Mouse (Mus musculus) cerebellum, postnatal 10 days (tissue): Measurements from ENCODE around the gene Adh7.

ENCODE experiments used
- DNase-seq, 2 experiments: peaks; one replicate each; pipeline ENCODE4 v3.0.0; 2021; ENCODE audit warnings: mixed read lengths in 2 of 2

Gene Adh7

GRCm38 (mm10) chr3:138217631-138218264, at the start of gene Adh7:
Gene Adh7 (plus strand): TSS chr3:138217760.
- DNase-seq: no peak

DNA sequence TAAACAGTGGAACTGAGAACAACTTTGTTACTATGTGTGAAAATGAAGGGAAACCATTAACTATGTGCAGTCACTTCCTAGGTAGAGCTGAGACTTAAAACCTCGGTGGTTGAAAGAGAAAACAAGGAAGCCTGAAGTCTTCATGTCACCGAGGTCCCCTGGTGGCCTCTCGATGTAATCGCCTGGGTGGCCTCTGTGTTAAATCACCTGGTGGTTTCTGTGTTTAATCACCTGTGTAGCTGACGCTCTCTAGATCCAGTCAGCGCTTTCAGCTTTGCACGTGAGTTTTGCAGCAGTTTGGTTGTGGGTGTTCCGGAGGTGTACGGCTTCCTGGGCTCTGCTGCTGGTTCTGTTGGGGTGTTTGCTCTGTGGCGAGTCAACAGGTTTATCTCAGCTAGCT, 44.3 kb upstream of the Adh7 start:
- no peak for DNase-seq

GRCm38 (mm10) chr3:138175551-138175950, 42.0 kb upstream of the Adh7 start:
- DNase-seq: no peak

DNA sequence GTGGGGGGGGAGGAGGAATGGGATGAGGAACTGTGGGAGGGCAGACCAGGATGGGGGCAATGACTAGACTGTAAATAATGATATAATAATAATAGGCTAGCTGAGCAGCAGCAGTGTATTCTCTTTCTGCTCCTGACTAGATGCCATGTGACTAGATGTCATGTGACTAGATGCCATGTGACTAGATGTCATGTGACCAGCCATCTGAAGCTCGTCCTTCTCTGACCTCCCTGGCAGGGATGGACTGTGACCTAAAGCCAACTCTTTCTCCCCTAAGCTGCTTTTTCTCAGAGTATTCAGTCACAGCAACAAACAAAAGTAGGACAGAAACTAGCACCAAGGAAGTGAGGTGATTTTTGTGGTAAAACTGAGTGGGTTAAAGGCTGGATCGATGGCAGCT, 35.5 kb upstream of the Adh7 start:
- DNase-seq: no peak

- DNase-seq: no peak
Observed at GRCm38 (mm10) chr3:138183371-138183770, 34.2 kb upstream of the Adh7 start.

DNA sequence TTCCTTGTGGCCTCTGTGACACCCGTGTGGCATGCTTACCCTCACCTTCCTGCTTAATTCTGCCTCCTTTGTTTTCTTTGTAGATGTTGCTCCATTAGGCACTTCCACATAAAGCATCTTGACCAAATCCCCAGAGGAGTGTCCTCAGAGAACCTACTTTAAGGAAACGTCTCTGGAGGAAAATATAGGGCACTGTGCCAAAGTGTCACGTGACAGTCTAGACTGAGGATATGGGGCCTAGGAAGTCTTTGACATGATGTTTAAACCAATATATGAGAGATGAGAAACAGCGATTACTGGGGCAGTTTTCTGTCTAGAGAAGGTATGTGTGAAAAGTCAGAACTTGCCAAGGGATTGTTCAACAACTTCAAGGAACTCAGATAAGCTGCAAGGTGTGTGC, 32.3 kb upstream of the Adh7 start:
- peak in 1 of 2 experiments; percentile 28 for DNase-seq

DNA sequence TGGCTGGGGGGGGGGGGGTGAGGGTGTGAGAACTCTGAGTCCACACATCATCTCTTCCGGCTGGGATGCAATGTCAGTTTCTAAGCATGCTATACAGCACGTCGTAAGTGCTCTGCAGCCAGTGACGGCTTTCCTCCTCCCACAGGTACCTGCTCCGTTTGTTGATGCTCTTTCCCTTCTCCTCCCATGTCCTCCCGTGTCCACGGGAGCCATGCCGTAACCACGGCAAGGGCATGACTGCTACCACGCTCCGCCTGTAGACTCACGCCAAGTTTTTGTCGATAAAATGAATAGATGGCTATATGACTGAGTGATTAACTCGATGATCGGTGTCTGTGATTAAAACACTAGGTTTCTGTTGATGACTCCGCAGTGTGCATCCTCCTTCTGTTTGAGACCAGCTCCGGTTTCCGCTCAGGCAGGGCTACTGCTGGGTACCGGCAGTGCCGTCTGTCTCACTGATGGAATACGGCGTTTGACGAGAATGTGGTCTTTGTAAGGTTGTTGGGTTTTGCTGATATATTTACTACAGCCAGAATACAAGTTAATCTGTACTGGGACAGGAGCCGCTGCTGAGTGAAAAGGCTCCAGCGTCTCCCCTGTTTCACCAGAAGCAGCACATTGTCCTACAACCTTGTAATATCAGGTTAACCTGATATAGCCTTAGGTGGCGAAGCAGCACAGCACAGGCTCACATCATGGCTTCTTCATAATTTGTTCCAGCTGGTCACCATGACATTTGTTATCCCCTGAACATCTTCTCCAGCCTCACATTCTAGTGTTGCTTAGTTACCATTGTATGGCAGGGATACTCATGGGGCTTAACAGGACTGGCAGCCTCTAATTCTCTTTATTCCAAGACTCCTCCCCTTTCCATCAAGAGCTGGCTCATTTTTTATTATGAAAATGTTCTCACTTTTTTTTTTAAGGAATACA, 31.3 kb upstream of the Adh7 start:
- peak in 1 of 2 experiments; percentile 16 for DNase-seq

DNA sequence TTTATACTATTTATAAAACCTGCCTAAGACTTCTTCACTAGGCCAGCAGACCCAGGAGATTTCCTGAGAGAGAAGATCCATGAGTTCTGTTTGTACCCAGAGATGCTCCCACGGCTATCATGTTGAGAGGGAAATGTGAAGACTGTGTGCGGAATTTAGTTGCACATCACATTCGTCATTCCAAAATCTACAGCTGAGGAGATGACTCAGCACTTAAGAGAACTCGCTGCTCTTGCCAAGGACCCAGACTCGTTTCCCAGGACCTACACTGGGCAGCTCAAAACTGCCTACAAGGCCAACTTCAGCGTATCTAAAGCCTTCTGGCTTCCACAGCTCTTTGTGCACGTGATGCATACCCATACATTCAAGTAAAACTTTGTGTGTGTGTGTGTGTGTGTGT, 25.3 kb upstream of the Adh7 start:
- DNase-seq: no peak

DNA sequence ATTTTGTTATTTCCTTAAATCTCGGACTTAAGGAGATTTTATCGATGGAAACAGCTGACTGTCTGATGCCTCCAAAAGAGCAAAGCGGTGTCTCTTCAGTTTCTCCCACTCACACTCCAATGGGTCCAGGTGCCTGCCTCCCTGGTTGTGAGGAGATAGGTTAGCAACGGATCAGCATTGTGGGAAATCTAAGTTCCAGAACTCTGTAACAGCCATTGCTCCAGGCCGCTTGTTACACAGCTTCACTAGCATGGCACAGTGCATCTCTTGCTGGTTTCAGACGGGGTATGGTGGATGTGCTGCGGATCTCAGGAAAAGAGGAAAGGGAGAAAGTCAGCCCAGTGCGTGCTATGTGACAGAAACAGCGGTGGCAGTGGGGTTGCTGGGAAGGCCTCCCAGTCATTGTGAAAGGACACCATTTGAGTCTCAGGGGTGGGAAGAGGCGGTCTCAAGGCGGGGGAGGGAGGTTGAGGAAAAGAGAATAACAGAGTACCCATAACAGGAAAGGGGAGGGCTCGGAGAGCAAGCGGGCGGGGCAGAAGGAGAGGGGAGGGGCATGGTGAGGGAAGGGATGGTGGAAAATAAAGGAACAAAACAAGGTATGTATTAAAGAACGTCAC, 23.8 kb upstream of the Adh7 start, which contains the start of gene 4930579F01Rik:
Gene 4930579F01Rik (minus strand): TSS at position 143 of the 620 bp plus-strand sequence.
- no peak for DNase-seq

- no peak for DNase-seq
Observed at GRCm38 (mm10) chr3:138197093-138197492, 20.5 kb upstream of the Adh7 start.

GRCm38 (mm10) chr3:138197556-138197955, 20.0 kb upstream of the Adh7 start:
- peak; percentile 10 to 28 for DNase-seq

DNA sequence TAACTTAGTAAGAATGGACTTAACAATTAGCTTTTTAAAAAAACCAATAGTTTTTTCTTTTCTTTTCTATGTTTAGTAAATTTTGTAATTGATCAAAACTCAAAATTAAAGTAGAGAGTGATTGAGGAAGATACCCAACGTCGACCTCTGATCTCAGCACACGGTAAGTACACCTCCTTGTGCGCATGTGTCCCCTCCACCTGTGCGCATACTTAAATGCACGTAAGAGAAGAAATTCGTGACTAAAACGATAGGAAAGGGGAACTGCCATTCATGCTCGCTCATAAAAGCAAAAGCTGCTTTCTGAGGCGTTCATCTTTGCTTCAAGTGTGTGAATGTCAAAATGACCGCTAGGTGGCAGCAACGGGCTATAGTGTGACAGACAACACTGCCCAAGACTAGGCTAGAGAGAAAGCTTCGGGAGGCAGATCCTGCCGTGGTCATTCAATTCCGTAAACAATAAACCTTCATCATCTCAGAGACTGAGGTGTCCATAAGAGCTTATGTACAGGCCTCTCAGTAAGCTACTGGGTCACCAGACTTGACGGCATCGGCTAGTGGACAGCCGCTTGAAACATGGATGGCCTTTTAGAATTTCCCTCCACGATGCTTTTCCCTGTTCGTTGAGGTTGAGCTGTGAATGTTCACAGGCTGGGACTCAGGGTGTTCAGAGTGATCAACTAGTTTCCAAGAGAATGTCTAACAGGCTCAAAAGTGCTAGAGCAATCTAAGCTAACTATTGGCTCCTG, 19.4 kb upstream of the Adh7 start:
- DNase-seq: peak; percentile 95 to 98

GRCm38 (mm10) chr3:138198722-138199068, 18.9 kb upstream of the Adh7 start:
- no peak for DNase-seq

- DNase-seq: no peak
Observed at GRCm38 (mm10) chr3:138208821-138209220, 8.7 kb upstream of the Adh7 start.

DNA sequence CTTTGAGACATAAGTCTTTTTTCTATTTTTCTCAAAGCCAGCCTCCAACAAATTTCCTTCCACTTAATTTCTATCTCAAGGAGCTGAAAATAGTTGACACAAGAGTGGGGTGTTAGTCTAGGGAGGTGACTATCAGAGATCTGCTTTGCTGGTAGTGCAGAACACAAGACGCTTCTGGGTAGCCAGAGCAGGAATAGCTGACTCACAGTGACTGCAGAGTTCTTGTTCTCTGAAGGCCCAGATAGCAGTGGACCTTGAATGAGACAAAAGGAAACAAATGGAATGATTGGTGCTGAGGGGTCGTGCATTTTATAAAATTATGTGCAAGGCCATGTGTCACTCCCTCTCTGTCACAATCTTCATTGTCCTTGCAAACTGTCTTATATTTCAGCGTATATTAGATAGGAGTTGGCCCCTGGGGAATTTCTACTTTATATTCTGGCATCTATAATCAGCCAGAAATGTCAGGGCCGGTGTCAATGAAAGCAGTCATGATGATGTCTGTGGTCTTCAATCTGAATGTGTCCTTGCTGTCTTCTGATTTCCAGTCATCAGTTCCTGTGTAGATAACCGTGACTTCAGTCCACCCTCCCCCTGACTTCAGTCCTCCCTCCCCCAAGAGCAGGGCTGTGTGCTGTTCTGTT, 7.0 kb upstream of the Adh7 start:
- no peak for DNase-seq

- no peak for DNase-seq
Observed at GRCm38 (mm10) chr3:138212431-138212951, 5.1 kb upstream of the Adh7 start.

GRCm38 (mm10) chr3:138215395-138215989, 2.1 kb upstream of the Adh7 start:
- no peak for DNase-seq

- no peak for DNase-seq
Observed at GRCm38 (mm10) chr3:138216091-138216490, 1.5 kb upstream of the Adh7 start.

DNA sequence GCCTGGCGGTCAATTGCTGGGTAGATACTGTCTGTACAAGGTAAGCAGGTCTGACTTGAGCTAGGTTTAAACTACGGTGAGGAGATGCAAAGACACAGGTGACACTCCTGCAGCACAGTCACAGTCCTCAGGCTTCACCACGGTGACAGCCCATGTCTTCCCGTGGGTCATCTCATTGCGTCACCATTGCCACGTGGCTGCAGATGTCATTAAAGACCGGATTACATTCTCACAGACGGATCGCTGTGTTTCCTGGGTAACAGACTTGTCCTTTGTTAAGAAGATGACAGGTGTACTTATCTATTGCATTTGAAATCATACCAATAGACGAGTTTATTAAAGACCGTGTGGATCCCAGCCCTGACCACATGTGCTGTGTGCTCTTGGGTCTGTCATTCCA, 3.6 kb downstream of the Adh7 start:
- DNase-seq: no peak

DNA sequence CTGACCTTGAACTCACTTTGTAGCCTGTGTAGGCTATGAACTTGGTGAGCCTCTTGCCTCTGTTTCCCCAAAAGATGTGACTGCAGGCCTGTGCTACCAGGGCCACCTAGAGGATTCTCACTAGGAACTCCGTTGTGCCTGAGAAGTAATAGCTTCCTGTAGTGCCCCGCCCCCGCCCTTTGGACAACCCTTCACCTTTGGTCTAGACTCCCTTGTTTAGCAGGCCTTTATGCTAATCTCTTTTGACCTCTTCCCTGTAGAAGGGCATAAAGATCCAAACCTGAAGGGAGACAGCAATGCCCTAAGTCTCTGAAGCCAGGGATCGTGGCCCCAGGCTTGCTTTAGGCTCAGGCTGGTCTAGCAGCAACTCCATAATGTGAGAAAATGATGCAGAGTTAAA, 5.0 kb downstream of the Adh7 start:
- no peak for DNase-seq

DNA sequence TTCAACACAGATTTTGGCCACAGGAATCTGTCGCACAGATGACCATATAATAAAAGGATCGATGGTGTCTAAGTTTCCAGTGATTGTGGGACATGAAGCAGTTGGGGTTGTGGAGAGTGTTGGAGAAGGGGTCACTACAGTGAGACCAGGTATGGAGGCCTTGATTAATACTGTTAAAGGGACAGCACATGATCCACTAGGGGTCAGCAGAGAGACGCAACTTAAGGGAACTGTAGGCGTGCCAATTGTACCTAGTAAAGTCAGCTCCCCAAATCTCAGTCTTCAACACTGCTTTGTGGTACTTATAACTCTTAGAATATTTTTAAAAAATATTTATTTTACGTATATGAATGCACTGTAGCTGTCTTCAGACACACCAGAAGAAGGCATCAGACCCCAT, 5.4 kb downstream of the Adh7 start:
- DNase-seq: peak; percentile 87 to 92
